Mouse (Mus musculus) neural tube, postnatal 0 days (tissue): ENCODE results near the gene H2-D1. TPM values are rescaled to one million over a fixed set of nuclear protein-coding genes. Genes with fewer than 3 reads are reported as not detected.

Source experiments
- microRNA-seq: library from miRNA; unstranded; fragments of <30 nt; microRNA quantifications from one replicate; pipeline ENCODE4, GENCODE M21; 2016
- polyA plus RNA-seq: library from polyadenylated mRNA; unstranded; fragments of >200 nt; fragmentation: Nextera tagmentation; extraction: Ambion mirVana; gene quantifications from 2 replicates; pipeline ENCODE4 v1.2.1, GENCODE M21; 2015

Gene H2-D1
- polyA plus RNA-seq = 158 and 172 TPM in 2 replicates

GRCm38 (mm10) chr17:35262664-35263522, at the start of gene H2-D1:
H2-D1 (plus strand) TSS chr17:35262730.

GRCm38 (mm10) chr17:35220156-35220952, 42.2 kb upstream of the H2-D1 start, which contains the start of gene Gm16181:
Gm16181 (plus strand) TSS chr17:35220834.

GRCm38 (mm10) chr17:35233114-35233980, 29.2 kb upstream of the H2-D1 start, which contains the start of gene Atp6v1g2:
Atp6v1g2 (plus strand) TSS chr17:35233660.

DNA sequence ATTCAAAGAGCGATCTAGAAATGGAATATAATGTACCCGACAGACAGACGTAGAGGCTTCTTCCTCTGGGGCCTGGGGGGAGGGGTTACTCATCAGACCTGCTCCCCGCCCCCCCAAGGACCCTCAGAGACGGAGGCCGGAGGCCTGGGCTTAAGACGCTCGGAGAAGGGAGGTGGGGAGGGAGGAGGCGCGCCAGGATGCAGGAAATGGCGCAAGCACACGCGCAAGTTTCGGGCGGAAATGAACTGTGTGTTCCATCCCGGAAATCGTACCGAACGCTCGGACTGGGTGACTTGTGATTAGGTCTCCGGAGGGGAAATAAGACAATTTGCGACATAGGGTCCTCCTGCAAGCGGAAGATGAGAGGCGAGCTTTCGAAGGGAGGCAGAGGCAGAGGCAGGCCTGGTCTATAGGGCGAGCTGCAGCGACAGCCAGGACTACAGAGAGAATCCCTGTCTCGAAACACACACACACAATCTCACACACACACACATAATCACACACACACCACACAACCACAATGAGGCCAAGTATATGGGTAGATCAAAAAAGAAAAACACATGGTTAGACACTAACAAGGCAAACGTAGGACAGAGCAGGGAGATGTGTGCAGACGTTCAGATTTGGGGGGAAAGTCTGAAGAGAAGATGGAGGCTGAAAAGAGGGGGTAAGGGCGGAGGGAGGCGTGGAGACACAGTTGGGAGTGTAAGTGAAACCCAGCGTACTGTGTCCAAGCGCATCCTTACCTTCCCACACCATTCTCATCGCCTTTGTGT, 26.7 kb upstream of the H2-D1 start, which contains the start of gene Nfkbil1:
TSS of gene Nfkbil1 (minus strand) at position 179 of the 776 bp plus-strand sequence.

DNA sequence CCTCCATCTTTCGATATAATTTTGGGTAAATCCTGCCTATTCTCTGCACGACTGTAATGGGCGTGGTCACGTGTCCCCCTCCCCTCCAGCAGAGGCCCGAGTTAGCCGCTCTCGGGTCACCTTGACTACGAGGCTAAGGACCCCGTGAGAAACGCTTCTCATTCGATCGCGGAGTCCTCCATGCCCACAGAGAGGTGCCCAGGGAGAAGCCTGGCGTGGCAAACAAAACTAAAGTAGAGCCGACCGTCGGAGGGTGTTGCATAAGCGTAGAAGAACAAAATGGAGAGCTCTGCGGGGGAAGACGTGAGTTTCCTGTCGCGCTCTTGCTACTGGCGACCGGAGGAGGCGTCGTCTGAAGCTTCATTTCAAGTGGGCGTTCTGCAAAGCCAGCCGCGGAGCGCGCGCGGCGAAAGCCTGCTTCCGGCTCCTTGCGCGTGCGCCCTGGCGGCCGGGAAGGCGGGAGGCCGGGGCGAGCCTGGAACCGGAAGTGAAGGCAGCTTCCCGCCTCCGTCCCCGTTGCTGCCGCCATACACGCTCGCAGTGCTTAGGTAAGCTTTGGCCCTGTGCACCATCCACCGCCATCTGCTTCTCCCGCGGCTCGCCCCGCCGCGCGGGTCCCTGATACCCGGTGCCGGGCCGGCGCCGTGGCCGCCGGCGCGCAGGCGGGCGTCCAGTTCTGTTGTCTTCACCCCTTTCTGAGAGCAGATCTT, 21.1 kb upstream of the H2-D1 start, which contains the start of gene Ddx39b:
TSS of gene Ddx39b (plus strand) at position 442 of the 710 bp plus-strand sequence.

Small RNA genes lying within 50 kb of the gene (microRNA-seq; reads per million reads assigned to microRNA genes)
- gene Mir6975 (1.2 reads per million), gene Mir8094 (not detected)

Other genes starting within 250 kb of the H2-D1 start
- 0.25 and 0.59 TPM in 2 replicates for gene Vwa7, start 246.2 kb upstream of the H2-D1 start, polyA plus RNA-seq
- gene Sapcd1, start 234.7 kb upstream of the H2-D1 start, polyA plus RNA-seq = 3.2 and 4.4 TPM in 2 replicates
- 1.6 and 2.0 TPM in 2 replicates for gene Msh5, start 216.0 kb upstream of the H2-D1 start, polyA plus RNA-seq
- gene Clic1, start 212.8 kb upstream of the H2-D1 start, polyA plus RNA-seq = 72.4 and 75.0 TPM in 2 replicates
- 173 and 187 TPM in 2 replicates for gene Ddah2, start 203.7 kb upstream of the H2-D1 start, polyA plus RNA-seq
- gene Ly6g6c, start 197.3 kb upstream of the H2-D1 start, polyA plus RNA-seq = not detected in 2 replicates
- gene Mpig6b, start 196.5 kb upstream of the H2-D1 start, polyA plus RNA-seq = 0.19 and 0.22 TPM in 2 replicates
- gene Ly6g6e, start 185.8 kb upstream of the H2-D1 start, polyA plus RNA-seq = 0.52 and 1.2 TPM in 2 replicates
- 0.81 and 1.9 TPM in 2 replicates for gene Ly6g6d, start 184.7 kb upstream of the H2-D1 start, polyA plus RNA-seq
- 0.31 TPM in 1 of 2 replicates, not detected in the other for gene Ly6g6f, start 177.1 kb upstream of the H2-D1 start, polyA plus RNA-seq
- 114 and 120 TPM in 2 replicates for gene Abhd16a, start 173.5 kb upstream of the H2-D1 start, polyA plus RNA-seq
- gene Ly6g5c, start 154.5 kb upstream of the H2-D1 start, polyA plus RNA-seq = not detected in 2 replicates
- 0.48 and 0.59 TPM in 2 replicates for gene Ly6g5b, start 147.3 kb upstream of the H2-D1 start, polyA plus RNA-seq
- gene Gpank1, start 141.3 kb upstream of the H2-D1 start, polyA plus RNA-seq = 15.3 and 17.2 TPM in 2 replicates
- 377 and 395 TPM in 2 replicates for gene Csnk2b, start 140.7 kb upstream of the H2-D1 start, polyA plus RNA-seq
- 9.6 and 11.8 TPM in 2 replicates for gene D17H6S53E, start 136.4 kb upstream of the H2-D1 start, polyA plus RNA-seq
- 0.21 TPM in 1 of 2 replicates, not detected in the other for gene Apom, start 130.7 kb upstream of the H2-D1 start, polyA plus RNA-seq
- 51.1 and 58.5 TPM in 2 replicates for gene Bag6, start 127.6 kb upstream of the H2-D1 start, polyA plus RNA-seq
- gene Prrc2a, start 97.8 kb upstream of the H2-D1 start, polyA plus RNA-seq = 109 and 138 TPM in 2 replicates
- 15.4 and 15.5 TPM in 2 replicates for gene Aif1, start 86.7 kb upstream of the H2-D1 start, polyA plus RNA-seq
- 10.1 and 10.9 TPM in 2 replicates for gene Lst1, start 74.3 kb upstream of the H2-D1 start, polyA plus RNA-seq
- gene Ltb, start 68.3 kb upstream of the H2-D1 start, polyA plus RNA-seq = 1.4 and 1.6 TPM in 2 replicates
- 0.12 TPM in 1 of 2 replicates, not detected in the other for gene Tnf, start 60.7 kb upstream of the H2-D1 start, polyA plus RNA-seq
- gene Lta, start 57.4 kb upstream of the H2-D1 start, polyA plus RNA-seq = 0.71 and 1.0 TPM in 2 replicates
- 0.46 and 0.48 TPM in 2 replicates for gene Gm16181, start 41.9 kb upstream of the H2-D1 start, polyA plus RNA-seq
- 210 and 227 TPM in 2 replicates for gene Atp6v1g2, start 29.1 kb upstream of the H2-D1 start, polyA plus RNA-seq
- gene Nfkbil1, start 26.9 kb upstream of the H2-D1 start, polyA plus RNA-seq = 12.5 and 13.2 TPM in 2 replicates
- gene Ddx39b, start 21.0 kb upstream of the H2-D1 start, polyA plus RNA-seq = 251 and 271 TPM in 2 replicates
- 0.65 and 1.1 TPM in 2 replicates for gene H2-Q1, start 57.7 kb downstream of the H2-D1 start, polyA plus RNA-seq
- 9.1 and 10.5 TPM in 2 replicates for gene H2-Q2, start 79.5 kb downstream of the H2-D1 start, polyA plus RNA-seq
- gene H2-Q4, start 116.9 kb downstream of the H2-D1 start, polyA plus RNA-seq = 0.97 and 1.9 TPM in 2 replicates
- 0.92 and 1.9 TPM in 2 replicates for gene H2-Q6, start 162.1 kb downstream of the H2-D1 start, polyA plus RNA-seq
- 4.0 and 6.8 TPM in 2 replicates for gene H2-Q7, start 176.4 kb downstream of the H2-D1 start, polyA plus RNA-seq
- 0.56 and 0.66 TPM in 2 replicates for gene H2-Q10, start 207.4 kb downstream of the H2-D1 start, polyA plus RNA-seq
- gene Pou5f1, start 243.3 kb downstream of the H2-D1 start, polyA plus RNA-seq = not detected in 2 replicates